Mouse (Mus musculus): ENCODE results near the gene Gm15155. TPM values are rescaled to one million over a fixed set of nuclear protein-coding genes. Genes with fewer than 3 reads are reported as not detected.
A peak's percentile ranks its signal among the peaks of the same experiment; 100 is the strongest.

The Gm15155 gene
- polyA plus RNA-seq, 1 experiment from 2014 or later, result not detected

DNA sequence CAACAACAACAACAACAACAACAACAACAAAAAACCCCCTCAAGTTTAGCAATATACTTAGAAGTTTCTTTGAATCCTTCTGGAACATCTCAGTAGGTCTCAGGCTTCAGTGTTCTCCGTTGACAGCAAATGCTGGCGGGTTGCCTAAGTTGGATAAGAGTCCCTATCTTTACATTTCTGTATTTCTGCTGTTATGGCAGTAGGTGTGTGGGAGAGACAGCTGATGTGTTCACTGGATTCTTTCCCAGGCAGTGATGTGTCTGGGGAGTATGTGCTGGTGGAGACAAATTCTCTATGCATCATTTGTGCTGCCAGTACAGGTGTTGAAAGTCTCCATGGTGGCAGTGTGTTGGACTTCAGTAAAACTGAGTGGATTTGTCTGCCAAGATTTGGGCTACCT lies 23.3 kb upstream of the Gm15155 start:
- H3K27ac ChIP-seq (ENCODE audit: low read depth), result no peak overlapping the region
- H3K9ac ChIP-seq (replicated peaks), result no peak overlapping the region
- no peak overlapping the region for H3K4me3 ChIP-seq (ENCODE audit: low read depth, low read length)
- ATAC-seq, result no peak
- WGBS (ENCODE audit: insufficient replicate concordance), result 72% methylated on average over 2 of the region's 2 CpGs
- H3K9me3 ChIP-seq (ENCODE audit: low read length), result no peaks in the 10 kb centered on the region
- no peak overlapping the region for H3K4me2 ChIP-seq (ENCODE audit: low read depth, low read length)
- H3K36me3 ChIP-seq (replicated peaks; ENCODE audit: insufficient read depth, low read length), result no peaks in the 10 kb centered on the region
- TF ChIP-seq EP300 (IDR thresholded peaks at IDR 0.05; ENCODE audit: low read depth) (no peak), CTCF (IDR thresholded peaks at IDR 0.05; ENCODE audit: low read depth) (no peak)
- no peaks in the 10 kb centered on the region for H3K4me1 ChIP-seq (ENCODE audit: insufficient read depth)
- DNase-seq, result no peak
- H3K27me3 ChIP-seq (ENCODE audit: insufficient read depth, low read length), result no peaks in the 10 kb centered on the region

GRCm38 (mm10) chrX:155622527-155622926 lies 2.0 kb upstream of the Gm15155 start:
- no peaks in the 10 kb centered on the region for H3K4me1 ChIP-seq (ENCODE audit: insufficient read depth)
- no peak overlapping the region for H3K9ac ChIP-seq (replicated peaks)
- H3K4me2 ChIP-seq (ENCODE audit: low read depth, low read length), result peak overlapping the region; percentile 29; the same call in 1 of the 2 replicates
- no peak for DNase-seq
- H3K27me3 ChIP-seq (ENCODE audit: insufficient read depth, low read length), result peaks cover 26% of the 10 kb centered on the region; the same call in 1 of the 2 replicates
- H3K27ac ChIP-seq (ENCODE audit: low read depth), result no peak overlapping the region
- H3K9me3 ChIP-seq (ENCODE audit: low read length), result no peaks in the 10 kb centered on the region
- no peaks in the 10 kb centered on the region for H3K36me3 ChIP-seq (replicated peaks; ENCODE audit: insufficient read depth, low read length)
- H3K4me3 ChIP-seq (ENCODE audit: low read depth, low read length), result peak overlapping the region; percentile 24; the same call in 1 of the 2 replicates
- ATAC-seq, result no peak
- TF ChIP-seq CTCF (IDR thresholded peaks at IDR 0.05; ENCODE audit: low read depth) (no peak), EP300 (IDR thresholded peaks at IDR 0.05; ENCODE audit: low read depth) (no peak)
- 30% methylated on average over 19 of the region's 24 CpGs for WGBS (ENCODE audit: insufficient replicate concordance)

GRCm38 (mm10) chrX:155622961-155623599 lies 1.5 kb upstream of the Gm15155 start:
- Histone ChIP-seq H3K36me3 (replicated peaks; ENCODE audit: insufficient read depth, low read length) (no peaks in the 10 kb centered on the region), H3K9me3 (ENCODE audit: low read length) (no peaks in the 10 kb centered on the region), H3K27me3 (ENCODE audit: insufficient read depth, low read length) (peaks cover 26% of the 10 kb centered on the region; the same call in 1 of the 2 replicates), H3K4me3 (ENCODE audit: low read depth, low read length) (peak overlapping the region; percentile 24; the same call in 1 of the 2 replicates), H3K27ac (ENCODE audit: low read depth) (no peak overlapping the region), H3K4me1 (ENCODE audit: insufficient read depth) (no peaks in the 10 kb centered on the region), H3K4me2 (ENCODE audit: low read depth, low read length) (peak overlapping the region; percentile 58), H3K9ac (replicated peaks) (no peak overlapping the region)
- ATAC-seq, result no peak
- TF ChIP-seq CTCF (IDR thresholded peaks at IDR 0.05; ENCODE audit: low read depth), result no peak
- DNase-seq, result no peak
- 20% methylated on average over 22 of the region's 69 CpGs for WGBS (ENCODE audit: insufficient replicate concordance)

GRCm38 (mm10) chrX:155623701-155624281 lies 750 bp upstream of the Gm15155 start, which contains the start of gene Ptchd1:
Gene Ptchd1 (minus strand): TSS chrX:155623814.
- no peak for TF ChIP-seq CTCF (IDR thresholded peaks at IDR 0.05; ENCODE audit: low read depth)
- no peak for TF ChIP-seq EP300 (IDR thresholded peaks at IDR 0.05; ENCODE audit: low read depth)
- Histone ChIP-seq H3K9me3 (ENCODE audit: low read length) (no peaks in the 10 kb centered on the region), H3K4me1 (ENCODE audit: insufficient read depth) (no peaks in the 10 kb centered on the region), H3K27me3 (ENCODE audit: insufficient read depth, low read length) (peaks cover 26% of the 10 kb centered on the region; the same call in 1 of the 2 replicates), H3K9ac (replicated peaks) (no peak within 1 kb of the TSS), H3K4me3 (ENCODE audit: low read depth, low read length) (peak within 1 kb of the TSS; percentile 24; the same call in 1 of the 2 replicates), H3K36me3 (replicated peaks; ENCODE audit: insufficient read depth, low read length) (no peaks in the 10 kb centered on the region), H3K27ac (ENCODE audit: low read depth) (no peak within 1 kb of the TSS), H3K4me2 (ENCODE audit: low read depth, low read length) (peak within 1 kb of the TSS; percentile 58)
- 26% methylated on average over 22 of the region's 34 CpGs for WGBS (ENCODE audit: insufficient replicate concordance)
- ATAC-seq (no peak), DNase-seq (no peak)

DNA sequence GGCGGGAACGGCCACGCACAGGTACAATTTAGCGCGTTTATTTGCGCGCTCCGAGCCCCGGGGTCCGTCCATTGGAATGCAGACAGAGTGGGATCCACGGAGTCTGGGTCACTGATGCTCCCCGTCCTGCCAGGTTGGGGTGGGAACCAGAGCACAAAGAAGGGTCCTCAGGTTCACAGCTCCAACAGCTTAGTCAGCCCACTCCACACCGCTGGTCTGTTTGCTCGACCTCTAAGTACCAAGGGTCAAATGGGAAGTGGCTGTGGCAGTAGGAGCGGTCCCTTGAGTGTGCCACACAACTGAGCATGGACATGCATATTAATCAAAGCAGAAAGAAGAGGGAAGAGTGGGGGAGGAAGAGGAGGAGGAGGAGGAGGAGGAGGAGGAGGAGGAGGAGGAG lies 354 bp downstream of the Gm15155 start:
- Histone ChIP-seq H3K4me2 (ENCODE audit: low read depth, low read length) (no peak overlapping the region), H3K36me3 (replicated peaks; ENCODE audit: insufficient read depth, low read length) (no peaks in the 10 kb centered on the region), H3K9me3 (ENCODE audit: low read length) (no peaks in the 10 kb centered on the region), H3K9ac (replicated peaks) (no peak overlapping the region), H3K27me3 (ENCODE audit: insufficient read depth, low read length) (peaks cover 26% of the 10 kb centered on the region; the same call in 1 of the 2 replicates), H3K27ac (ENCODE audit: low read depth) (no peak overlapping the region), H3K4me3 (ENCODE audit: low read depth, low read length) (no peak overlapping the region), H3K4me1 (ENCODE audit: insufficient read depth) (no peaks in the 10 kb centered on the region)
- ATAC-seq (no peak), DNase-seq (no peak)
- WGBS (ENCODE audit: insufficient replicate concordance), result 25% methylated on average over 15 of the region's 15 CpGs
- no peak for TF ChIP-seq CTCF (IDR thresholded peaks at IDR 0.05; ENCODE audit: low read depth)
- no peak for TF ChIP-seq EP300 (IDR thresholded peaks at IDR 0.05; ENCODE audit: low read depth)

DNA sequence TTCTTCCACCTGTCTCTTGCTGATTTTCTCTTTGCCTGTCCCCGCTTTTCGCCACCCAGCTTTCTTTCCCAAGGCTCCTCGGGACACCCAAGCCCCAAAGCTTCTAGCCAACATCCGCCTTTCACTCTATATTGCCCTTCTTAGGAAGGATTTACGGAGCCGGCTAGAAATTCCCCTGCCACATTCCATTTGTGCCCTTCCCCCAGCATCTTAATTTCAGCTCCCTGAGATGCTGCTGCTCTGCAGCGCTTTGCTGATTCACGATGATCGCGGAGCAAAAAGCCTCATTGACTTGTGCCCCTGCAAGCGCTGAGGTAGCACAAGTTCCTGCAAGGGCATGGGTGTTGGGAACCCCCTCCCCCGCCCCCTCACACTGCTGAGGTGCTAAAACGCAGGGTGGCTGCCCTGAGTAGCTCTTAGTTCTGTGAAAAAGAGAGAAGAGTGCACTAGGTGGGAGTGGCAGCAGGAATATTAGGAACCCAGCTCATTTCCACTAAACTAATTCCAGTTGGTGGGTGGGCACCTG lies 1.2 kb downstream of the Gm15155 start:
- ATAC-seq (no peak), DNase-seq (no peak)
- no peak overlapping the region for H3K9ac ChIP-seq (replicated peaks)
- no peaks in the 10 kb centered on the region for H3K36me3 ChIP-seq (replicated peaks; ENCODE audit: insufficient read depth, low read length)
- H3K4me1 ChIP-seq (ENCODE audit: insufficient read depth), result no peaks in the 10 kb centered on the region
- H3K27ac ChIP-seq (ENCODE audit: low read depth), result no peak overlapping the region
- WGBS (ENCODE audit: insufficient replicate concordance), result 15% methylated on average over 13 of the region's 13 CpGs
- H3K9me3 ChIP-seq (ENCODE audit: low read length), result no peaks in the 10 kb centered on the region
- H3K27me3 ChIP-seq (ENCODE audit: insufficient read depth, low read length), result peaks cover 26% of the 10 kb centered on the region; the same call in 1 of the 2 replicates
- no peak overlapping the region for H3K4me3 ChIP-seq (ENCODE audit: low read depth, low read length)
- no peak overlapping the region for H3K4me2 ChIP-seq (ENCODE audit: low read depth, low read length)
- TF ChIP-seq CTCF (IDR thresholded peaks at IDR 0.05; ENCODE audit: low read depth) (no peak), EP300 (IDR thresholded peaks at IDR 0.05; ENCODE audit: low read depth) (no peak)
